Mouse (Mus musculus) kidney, adult 2 months (tissue): Measurements from ENCODE around the gene Sez6. TPM values are rescaled to one million over a fixed set of nuclear protein-coding genes. Genes with fewer than 3 reads are reported as not detected.
A peak's percentile ranks its signal among the peaks of the same experiment; 100 is the strongest.

Source experiments
- DNase-seq: peaks from one replicate; pipeline ENCODE4 v3.0.0; 2021
- H3K27ac ChIP-seq: fragments of 200-500 bp; 2 replicates; pipeline ENCODE4 v1.5.1; 2012; ENCODE audit warnings: low read depth, low read length, control low read depth, inconsistent platforms; ENCODE audit not compliant: insufficient read depth
- H3K27me3 ChIP-seq: fragments of 200-500 bp; replicated peaks from 2 replicates; pipeline ENCODE4 v1.6.1; 2012; ENCODE audit warnings: mild to moderate bottlenecking, moderate library complexity, low read length, inconsistent platforms; ENCODE audit not compliant: control insufficient read depth, insufficient read depth
- H3K36me3 ChIP-seq: fragments of 200-500 bp; 2 replicates; pipeline ENCODE4 v1.6.1; 2012; ENCODE audit warnings: mild to moderate bottlenecking, moderate library complexity, low read length, inconsistent platforms; ENCODE audit not compliant: control insufficient read depth, insufficient read depth
- H3K4me1 ChIP-seq: fragments of 200-500 bp; 2 replicates; pipeline ENCODE4 v1.6.1; 2011; ENCODE audit warnings: low read length; ENCODE audit not compliant: control insufficient read depth, insufficient read depth
- H3K4me3 ChIP-seq: fragments of 200-500 bp; 2 replicates; pipeline ENCODE4 v1.5.1; 2011; ENCODE audit warnings: mild to moderate bottlenecking, low read depth, low read length, control low read depth; ENCODE audit not compliant: insufficient read depth
- CTCF ChIP-seq: fragments of 200-500 bp; conservative IDR thresholded peaks from 2 replicates; pipeline ENCODE4 v1.5.1; 2011; ENCODE audit warnings: low read depth, mild to moderate bottlenecking, control low read depth, low read length, moderate library complexity, mixed read lengths; ENCODE audit not compliant: insufficient read depth, insufficient read length
- POLR2A ChIP-seq: fragments of 200-500 bp; IDR thresholded peaks from one replicate; pipeline ENCODE4 v1.6.1; 2011; ENCODE audit warnings: low read depth, low read length, control low read depth
- WGBS: fragments of 180-500 bp; shearing (Covaris S2); methylation state at CpG from one replicate; pipeline ENCODE4 v1.1.7; 2018; 5-methylcytosine and 5-hydroxymethylcytosine counted together
- polyA plus RNA-seq: library from polyadenylated mRNA; depleted of rRNA; stranded (reverse); fragments of >200 nt; gene quantifications from 2 replicates; pipeline ENCODE4 v1.2.3, GENCODE M21; 2012

The Sez6 gene
- polyA plus RNA-seq, 1 experiment: 0.27 TPM

DNA sequence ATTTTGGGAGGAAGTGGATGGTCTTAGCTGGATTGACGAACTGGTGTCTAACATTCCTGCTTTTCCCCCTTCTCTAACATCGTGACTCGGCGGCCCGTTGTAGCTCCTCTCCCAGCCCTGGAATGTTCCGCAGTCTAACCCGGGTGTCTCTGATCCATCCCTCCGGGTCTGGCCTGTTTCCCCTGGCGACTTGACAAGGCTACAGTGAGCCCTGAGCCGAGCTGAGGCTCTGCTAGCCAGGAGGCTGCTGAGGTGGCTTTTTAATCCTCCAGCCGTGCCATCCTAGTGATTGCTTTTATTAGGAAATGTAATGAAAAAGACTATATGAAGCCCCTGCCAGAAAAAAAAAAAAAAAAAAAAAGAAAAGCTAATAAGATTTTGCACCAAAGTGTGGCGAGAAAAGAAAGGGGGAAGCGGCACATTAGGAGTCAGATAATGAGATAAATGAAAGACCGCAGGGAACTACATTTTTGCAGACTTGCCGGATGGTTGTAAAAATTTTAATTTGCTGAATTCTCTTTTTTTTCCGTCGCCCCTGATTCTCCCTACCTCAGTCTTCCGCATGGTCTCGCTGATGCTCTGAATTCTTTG lies 24.4 kb upstream of the Sez6 start:
- WGBS: 48% methylated on average over 19 of the region's 19 CpGs
- Histone ChIP-seq H3K27me3 (no peaks in the 10 kb centered on the region), H3K36me3 (no peaks in the 10 kb centered on the region), H3K4me1 (peaks cover 3% of the 10 kb centered on the region; the same call in 1 of the 2 replicates), H3K27ac (no peak overlapping the region), H3K4me3 (no peak overlapping the region)
- TF ChIP-seq CTCF (no peak), POLR2A (no peak)
- DNase-seq: peak; percentile 37

GRCm38 (mm10) chr11:77906747-77907174 lies 23.8 kb upstream of the Sez6 start:
- Histone ChIP-seq H3K27ac (no peak overlapping the region), H3K4me3 (no peak overlapping the region), H3K27me3 (no peaks in the 10 kb centered on the region), H3K36me3 (no peaks in the 10 kb centered on the region), H3K4me1 (no peaks in the 10 kb centered on the region)
- 39% methylated on average over 9 of the region's 9 CpGs for WGBS
- no peak for TF ChIP-seq CTCF
- DNase-seq: no peak

DNA sequence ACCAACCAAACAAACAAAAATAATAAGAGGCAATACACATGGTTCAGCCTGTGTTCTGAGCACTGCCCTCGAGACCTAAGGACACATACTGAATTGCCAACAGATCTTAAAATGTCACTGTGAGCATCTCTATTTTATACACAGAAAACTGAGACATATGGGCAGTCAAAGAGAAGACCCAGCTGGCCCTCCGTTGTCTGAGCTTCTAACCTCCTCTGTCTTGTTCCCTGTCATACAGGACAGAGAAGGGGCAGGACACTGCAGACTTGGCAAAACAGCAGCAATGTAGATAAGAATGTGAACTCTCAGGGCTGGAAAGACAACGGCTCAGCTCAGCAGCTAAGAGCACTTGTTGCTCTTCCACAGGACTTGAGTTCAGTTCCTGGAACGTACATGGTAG lies 22.1 kb upstream of the Sez6 start:
- H3K27me3 ChIP-seq: no peaks in the 10 kb centered on the region
- H3K27ac ChIP-seq: no peak overlapping the region
- H3K36me3 ChIP-seq: no peaks in the 10 kb centered on the region
- no peak for DNase-seq
- H3K4me3 ChIP-seq: no peak overlapping the region
- 66% methylated on average over 4 of the region's 4 CpGs for WGBS
- no peaks in the 10 kb centered on the region for H3K4me1 ChIP-seq
- TF ChIP-seq CTCF (no peak), POLR2A (no peak)

DNA sequence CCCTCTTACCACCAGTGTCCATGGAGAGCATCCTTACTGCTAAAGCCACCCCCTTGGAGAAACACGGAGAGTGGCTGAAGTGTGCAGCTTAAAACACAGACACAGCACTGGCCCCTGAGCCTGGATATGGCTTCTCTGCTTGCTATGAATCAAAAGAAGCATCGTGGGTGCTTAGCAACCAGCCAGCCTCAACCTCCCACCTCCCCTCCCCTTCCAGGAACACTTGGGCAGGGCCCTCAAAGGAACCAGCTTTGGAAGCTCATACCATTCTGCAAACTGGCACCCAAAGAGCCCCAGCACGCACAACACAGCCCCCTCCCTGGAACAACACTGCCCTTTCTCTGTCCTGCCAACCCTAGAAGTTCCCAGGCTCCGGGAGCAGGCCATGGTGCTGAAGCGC lies 21.2 kb upstream of the Sez6 start:
- no peak for TF ChIP-seq POLR2A
- no peak for TF ChIP-seq CTCF
- WGBS: 55% methylated on average over 5 of the region's 5 CpGs
- H3K4me3 ChIP-seq: no peak overlapping the region
- no peak overlapping the region for H3K27ac ChIP-seq
- no peaks in the 10 kb centered on the region for H3K27me3 ChIP-seq
- DNase-seq: no peak
- H3K36me3 ChIP-seq: no peaks in the 10 kb centered on the region
- no peaks in the 10 kb centered on the region for H3K4me1 ChIP-seq

DNA sequence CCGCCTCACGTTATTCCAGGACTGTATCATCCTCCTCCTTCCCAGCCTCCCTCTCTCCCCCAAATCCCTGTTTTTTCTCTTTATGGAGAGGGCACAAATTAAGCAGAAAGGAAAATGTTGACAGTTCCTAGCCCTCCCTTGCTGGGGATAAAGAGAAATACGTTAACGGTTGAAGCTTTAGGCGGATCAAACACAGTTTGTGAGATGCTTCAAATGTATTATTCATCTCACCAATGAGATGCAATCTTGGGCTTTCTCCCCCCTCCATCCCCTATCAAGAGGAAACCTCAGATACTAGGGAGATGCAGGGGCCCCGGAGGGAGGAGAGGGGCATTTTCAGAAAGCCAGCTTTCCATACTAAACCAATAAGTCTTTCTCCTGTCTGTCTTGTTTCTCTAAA lies 20.8 kb upstream of the Sez6 start:
- TF ChIP-seq CTCF (no peak), POLR2A (no peak)
- no peak overlapping the region for H3K4me3 ChIP-seq
- WGBS: 56% methylated on average over 6 of the region's 6 CpGs
- DNase-seq: no peak
- H3K27me3 ChIP-seq: no peaks in the 10 kb centered on the region
- H3K36me3 ChIP-seq: no peaks in the 10 kb centered on the region
- H3K27ac ChIP-seq: no peak overlapping the region
- no peaks in the 10 kb centered on the region for H3K4me1 ChIP-seq

- H3K36me3 ChIP-seq: no peaks in the 10 kb centered on the region
- no peak overlapping the region for H3K27ac ChIP-seq
- H3K27me3 ChIP-seq: no peaks in the 10 kb centered on the region
- no peak overlapping the region for H3K4me3 ChIP-seq
- H3K4me1 ChIP-seq: peaks cover 4% of the 10 kb centered on the region; the same call in 1 of the 2 replicates
- DNase-seq: peak; percentile 26
- TF ChIP-seq POLR2A (no peak), CTCF (no peak)
- WGBS: 56% methylated on average over 6 of the region's 6 CpGs
These were observed 17.1 kb upstream of the Sez6 start for GRCm38 (mm10) chr11:77913505-77913904.

DNA sequence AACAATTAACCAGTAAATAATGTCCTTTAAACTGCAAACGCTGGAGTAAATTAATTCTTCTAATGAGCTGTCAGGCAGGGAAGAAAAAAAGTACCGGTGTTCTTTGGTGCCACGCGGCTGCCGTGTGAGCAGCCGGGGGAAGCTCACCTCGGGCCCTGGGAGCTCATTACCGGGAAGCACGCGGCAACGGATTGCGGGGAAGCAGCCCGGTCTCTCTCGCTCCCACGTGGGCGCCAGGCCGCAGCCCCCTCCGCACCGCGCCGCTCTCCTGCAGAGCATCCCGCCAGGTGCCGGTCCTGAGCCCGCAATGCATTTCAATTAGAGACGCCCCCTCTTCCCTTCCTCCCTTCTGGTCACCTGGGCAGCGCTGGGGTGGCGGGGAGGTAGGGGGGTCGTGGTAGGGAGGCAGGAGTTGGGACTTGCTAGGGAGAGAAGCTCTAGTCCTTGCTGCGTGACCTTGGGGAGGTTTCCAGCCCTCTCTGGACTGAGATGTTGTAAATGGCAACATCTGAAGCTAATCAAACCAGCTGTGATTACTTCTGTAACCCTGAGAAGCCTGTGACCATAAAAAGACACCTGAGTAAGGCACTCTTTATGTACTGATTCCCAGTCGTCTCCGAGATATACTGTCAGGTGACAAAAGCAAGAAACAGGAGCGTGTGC lies 15.9 kb upstream of the Sez6 start:
- 14% methylated on average over 32 of the region's 32 CpGs for WGBS
- H3K27me3 ChIP-seq: no peaks in the 10 kb centered on the region

More for the DNA sequence above, 15.9 kb upstream of the Sez6 start:
- H3K4me1 ChIP-seq: peaks cover 4% of the 10 kb centered on the region; the same call in 1 of the 2 replicates
- TF ChIP-seq POLR2A (no peak), CTCF (no peak)
- no peaks in the 10 kb centered on the region for H3K36me3 ChIP-seq
- DNase-seq: no peak
- no peak overlapping the region for H3K27ac ChIP-seq
- no peak overlapping the region for H3K4me3 ChIP-seq
